Mouse (Mus musculus): ENCODE data around the gene Oas3. TPM values are rescaled to one million over a fixed set of nuclear protein-coding genes. Genes with fewer than 3 reads are reported as not detected.
"Not testable (repeated sequence)": the region's sequence is repeated elsewhere in the genome, so short reads cannot be mapped to it uniquely, and the experiment has no call there.

Oas3 gene
- polyA plus RNA-seq (2015; fragmentation: Nextera tagmentation; extraction: Ambion mirVana) = 0.81 and 1.0 TPM in 2 replicates

DNA sequence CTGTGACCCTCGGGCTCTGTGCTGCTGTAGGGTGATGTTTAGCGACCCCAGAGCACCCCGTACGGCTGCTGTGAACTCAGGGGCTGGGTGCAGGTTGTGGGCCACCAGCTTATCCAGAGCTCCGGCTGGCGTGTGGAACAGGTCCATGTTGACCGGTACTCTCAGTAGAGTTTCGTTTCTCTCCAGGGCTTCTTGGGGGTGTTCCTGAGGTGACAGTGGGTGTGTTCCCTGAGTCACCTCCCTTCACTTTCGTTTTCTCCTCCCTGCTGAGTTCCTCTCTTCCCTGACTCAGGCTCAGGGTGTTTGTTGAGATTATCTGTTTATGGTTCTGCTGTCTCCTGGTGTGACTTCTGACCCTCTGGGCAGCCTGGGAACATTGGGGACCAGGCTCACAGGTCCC is at the start of gene Oas3:
Gene Oas3 (minus strand): TSS at position 184 of the 400 bp plus-strand sequence.
- no peak within 1 kb of the TSS for H3K27ac ChIP-seq
- H3K9ac ChIP-seq = no peak within 1 kb of the TSS
- H3K27me3 ChIP-seq (replicated peaks) = no peaks in the 10 kb centered on the region
- H3K4me2 ChIP-seq = no peak within 1 kb of the TSS
- H3K36me3 ChIP-seq (replicated peaks) = no peaks in the 10 kb centered on the region
- ATAC-seq (replicated peaks) = no peak
- no peaks in the 10 kb centered on the region for H3K4me1 ChIP-seq
- H3K9me3 ChIP-seq = no peaks in the 10 kb centered on the region
- WGBS = 82% methylated on average over 9 of the region's 9 CpGs
- no peak within 1 kb of the TSS for H3K4me3 ChIP-seq

DNA sequence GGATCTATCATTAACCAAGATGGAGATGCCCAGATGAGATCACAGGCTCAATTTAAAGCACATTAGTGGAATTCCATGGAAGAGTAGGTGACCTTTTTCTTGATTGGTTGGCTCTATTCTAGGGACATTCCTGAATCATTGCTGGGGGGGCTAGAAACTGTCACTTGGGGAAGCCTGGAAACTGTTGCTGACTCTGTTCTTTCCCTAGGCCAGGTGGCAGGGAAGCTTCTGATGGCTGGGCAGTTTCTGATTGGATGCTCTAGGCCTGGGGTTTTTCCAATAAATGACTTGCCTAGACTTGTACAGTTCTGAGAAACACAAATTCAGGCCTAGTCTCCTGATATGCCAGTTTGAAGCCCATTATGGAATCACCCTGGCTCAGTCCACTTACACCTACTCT is 41.5 kb upstream of the Oas3 start:
- no peak for ATAC-seq (replicated peaks)
- Histone ChIP-seq H3K9me3 (no peaks in the 10 kb centered on the region), H3K9ac (no peak overlapping the region), H3K36me3 (replicated peaks) (no peaks in the 10 kb centered on the region), H3K4me3 (no peak overlapping the region), H3K4me1 (no peaks in the 10 kb centered on the region), H3K27me3 (replicated peaks) (no peaks in the 10 kb centered on the region), H3K4me2 (no peak overlapping the region), H3K27ac (no peak overlapping the region)

DNA sequence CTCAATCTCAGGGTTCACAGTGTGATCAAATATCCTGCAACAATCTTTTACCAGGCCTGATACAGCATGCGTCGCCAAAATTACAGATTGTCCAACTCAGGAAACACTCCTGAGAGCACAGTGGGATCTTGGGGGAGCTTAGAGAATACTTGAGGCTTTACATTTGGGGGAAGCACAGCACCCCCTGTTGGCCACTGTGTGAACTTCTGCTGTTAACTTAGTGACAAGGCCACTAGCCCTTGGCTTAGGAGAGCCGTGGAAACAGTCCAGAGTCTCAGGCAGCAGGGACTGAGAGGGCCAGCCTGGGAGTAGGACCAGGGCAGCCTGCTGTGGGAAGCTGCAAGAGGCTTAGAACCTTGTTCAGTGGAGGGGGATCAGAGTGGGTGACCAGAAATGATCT is 38.5 kb upstream of the Oas3 start:
- H3K27me3 ChIP-seq (replicated peaks) = no peaks in the 10 kb centered on the region
- H3K27ac ChIP-seq = no peak overlapping the region
- H3K9me3 ChIP-seq = no peaks in the 10 kb centered on the region
- H3K4me1 ChIP-seq = peaks cover 13% of the 10 kb centered on the region
- no peak for ATAC-seq (replicated peaks)
- 68% methylated on average over 3 of the region's 3 CpGs for WGBS
- H3K4me3 ChIP-seq = no peak overlapping the region
- H3K9ac ChIP-seq = no peak overlapping the region
- H3K4me2 ChIP-seq = no peak overlapping the region
- H3K36me3 ChIP-seq (replicated peaks) = no peaks in the 10 kb centered on the region

DNA sequence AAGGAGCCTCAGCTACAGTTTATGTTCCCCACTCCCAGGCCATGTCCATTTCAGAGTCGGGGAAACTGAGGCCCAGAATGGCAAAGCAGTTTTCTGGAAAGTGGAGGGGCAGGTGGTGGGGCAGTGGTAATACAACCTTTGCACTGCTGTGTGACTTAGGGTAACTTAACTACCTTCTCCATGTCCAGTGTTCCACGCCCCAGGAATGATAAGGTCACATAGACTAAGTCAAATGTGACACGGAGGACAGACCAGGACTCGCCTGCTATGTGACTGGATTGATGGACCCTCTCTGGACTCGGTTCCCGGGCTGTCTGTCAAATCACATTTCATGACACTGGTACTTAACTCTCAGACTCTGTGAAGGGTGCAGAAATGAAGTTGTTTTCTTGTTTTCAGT is 35.6 kb upstream of the Oas3 start:
- H3K9ac ChIP-seq = no peak overlapping the region
- peak overlapping the region; percentile 54 for H3K4me2 ChIP-seq
- no peak overlapping the region for H3K4me3 ChIP-seq
- H3K27ac ChIP-seq = no peak overlapping the region
- no peak for ATAC-seq (replicated peaks)
- 82% methylated on average over 6 of the region's 6 CpGs for WGBS
- peaks cover 13% of the 10 kb centered on the region for H3K4me1 ChIP-seq
- H3K36me3 ChIP-seq (replicated peaks) = no peaks in the 10 kb centered on the region
- H3K9me3 ChIP-seq = no peaks in the 10 kb centered on the region
- H3K27me3 ChIP-seq (replicated peaks) = no peaks in the 10 kb centered on the region

DNA sequence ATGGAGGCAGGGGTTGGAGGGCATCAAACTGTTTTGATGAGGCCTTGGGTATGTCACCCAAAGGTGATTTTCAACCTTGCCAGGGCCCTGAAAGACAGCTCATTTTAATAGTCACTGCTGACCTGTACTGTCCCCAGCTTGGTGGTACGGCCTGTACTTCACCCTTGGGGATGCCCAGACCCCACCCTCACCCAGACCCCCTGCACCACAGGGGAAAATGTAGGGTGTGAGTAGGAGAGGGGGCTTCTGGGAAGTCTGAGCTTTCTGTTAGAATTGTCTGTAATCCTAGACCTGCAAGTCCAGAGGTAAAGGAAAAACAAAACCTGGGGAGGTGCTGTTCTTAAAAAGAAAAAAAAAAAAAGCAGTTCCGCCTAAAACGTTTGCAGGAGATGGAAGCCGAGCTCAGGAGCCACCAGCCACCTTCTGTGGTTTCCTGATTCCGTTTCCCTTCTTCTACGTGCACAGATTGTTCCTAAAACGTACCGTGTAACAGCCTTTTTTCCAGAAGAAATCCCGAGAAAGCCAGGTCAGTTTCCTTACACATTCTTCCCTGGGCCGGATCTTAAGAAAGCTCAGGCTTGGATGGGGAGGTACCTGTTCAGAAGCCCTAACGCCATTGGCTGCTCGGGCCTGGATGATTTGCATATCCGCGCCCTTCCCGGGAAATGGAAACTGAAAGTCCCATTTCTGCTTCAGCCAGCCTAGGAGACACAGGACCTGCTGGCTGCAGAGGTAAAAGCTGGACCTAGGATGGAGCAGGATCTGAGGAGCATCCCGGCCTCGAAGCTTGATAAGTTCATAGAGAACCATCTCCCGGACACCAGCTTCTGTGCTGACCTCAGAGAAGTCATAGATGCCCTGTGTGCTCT is 34.7 kb upstream of the Oas3 start, which contains the start of gene Oas1c:
Gene Oas1c (minus strand): TSS at position 564 of the 869 bp plus-strand sequence.
- peak; percentile 86 for ATAC-seq (replicated peaks)
- H3K27ac ChIP-seq = peak within 1 kb of the TSS; percentile 80
- H3K9ac ChIP-seq = peak within 1 kb of the TSS; percentile 41
- H3K4me3 ChIP-seq = peak within 1 kb of the TSS; percentile 26
- no peaks in the 10 kb centered on the region for H3K9me3 ChIP-seq
- 9% methylated on average over 18 of the region's 18 CpGs for WGBS
- H3K4me2 ChIP-seq = peak within 1 kb of the TSS; percentile 54
- no peaks in the 10 kb centered on the region for H3K36me3 ChIP-seq (replicated peaks)
- no peaks in the 10 kb centered on the region for H3K27me3 ChIP-seq (replicated peaks)
- H3K4me1 ChIP-seq = peaks cover 13% of the 10 kb centered on the region

DNA sequence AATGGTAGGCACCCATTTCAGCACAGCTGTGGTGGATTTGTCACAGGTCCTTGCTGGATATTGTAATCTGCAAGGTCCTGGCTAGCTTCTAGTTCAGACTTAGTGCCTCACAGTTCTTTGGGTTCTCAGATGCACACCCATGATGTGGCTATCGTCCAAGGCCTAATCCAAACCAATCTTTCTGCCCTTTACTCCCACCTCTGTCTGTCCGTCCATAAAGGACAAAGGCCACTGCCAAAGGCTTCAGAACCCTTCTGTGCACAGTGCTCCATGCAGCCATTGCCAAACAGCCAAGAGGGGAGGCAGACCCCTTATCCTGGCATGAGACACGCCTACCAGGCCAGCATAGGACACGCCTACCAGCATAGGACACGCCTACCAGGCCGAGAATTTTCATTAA is 31.7 kb upstream of the Oas3 start:
- H3K36me3 ChIP-seq (replicated peaks) = no peaks in the 10 kb centered on the region
- H3K27ac ChIP-seq = no peak overlapping the region
- no peak overlapping the region for H3K4me3 ChIP-seq
- ATAC-seq (replicated peaks) = no peak
- H3K9ac ChIP-seq = no peak overlapping the region
- peaks cover 13% of the 10 kb centered on the region for H3K4me1 ChIP-seq
- no peaks in the 10 kb centered on the region for H3K27me3 ChIP-seq (replicated peaks)
- H3K4me2 ChIP-seq = no peak overlapping the region
- WGBS = 49% methylated on average over 6 of the region's 6 CpGs
- no peaks in the 10 kb centered on the region for H3K9me3 ChIP-seq

DNA sequence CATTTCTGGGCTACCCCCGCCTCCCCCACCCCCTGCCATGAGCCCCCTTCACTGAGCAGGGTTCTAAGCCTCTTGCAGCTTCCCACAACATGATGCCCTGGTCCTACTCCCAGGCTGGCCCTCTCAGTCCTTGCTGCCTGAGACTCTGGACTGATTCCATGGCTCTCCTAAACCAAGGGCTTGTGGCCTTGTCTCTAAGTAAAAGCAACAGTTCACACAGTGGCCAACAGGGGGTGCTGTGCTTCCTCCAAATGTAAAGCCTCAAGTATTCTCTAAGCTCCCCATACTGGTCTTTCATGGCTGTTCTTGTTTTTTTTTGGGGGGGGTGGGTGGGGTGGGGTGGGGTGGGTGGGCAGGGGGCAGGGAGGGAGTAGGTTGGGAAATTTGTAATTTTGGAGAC is 29.0 kb upstream of the Oas3 start:
- Histone ChIP-seq H3K9ac (no peak overlapping the region), H3K4me1 (0 out of 2 replicates have a peak, but pooled peaks cover under 1% of the 10 kb centered on the region), H3K27me3 (replicated peaks) (no peaks in the 10 kb centered on the region), H3K4me3 (no peak overlapping the region), H3K9me3 (no peaks in the 10 kb centered on the region), H3K4me2 (no peak overlapping the region), H3K36me3 (replicated peaks) (no peaks in the 10 kb centered on the region), H3K27ac (no peak overlapping the region)
- 86% methylated on average over 1 of the region's 1 CpGs for WGBS
- ATAC-seq (replicated peaks) = no peak

DNA sequence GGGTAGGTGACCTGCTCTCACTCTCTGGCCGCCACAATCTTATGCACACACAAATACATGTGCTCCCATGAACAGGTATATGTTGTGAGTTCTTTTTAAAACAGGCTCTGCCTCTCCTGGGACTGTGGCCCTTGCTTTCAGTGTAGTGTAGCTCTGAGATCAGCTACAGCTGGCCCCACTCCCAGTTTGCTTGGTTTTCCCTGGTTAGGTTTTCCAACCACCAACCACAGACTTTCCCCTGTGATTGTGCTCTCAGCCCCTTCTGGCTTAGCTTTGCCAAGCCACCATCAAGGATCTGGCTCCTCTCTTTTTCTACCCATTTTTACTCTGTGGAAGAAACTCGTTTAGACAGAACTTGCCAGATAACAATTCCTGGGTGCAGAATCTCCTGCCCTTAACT is 26.1 kb upstream of the Oas3 start:
- no peaks in the 10 kb centered on the region for H3K36me3 ChIP-seq (replicated peaks)
- 82% methylated on average over 2 of the region's 2 CpGs for WGBS
- no peak for ATAC-seq (replicated peaks)
- H3K4me1 ChIP-seq = no peaks in the 10 kb centered on the region
- no peak overlapping the region for H3K4me2 ChIP-seq
- H3K27ac ChIP-seq = no peak overlapping the region
- no peak overlapping the region for H3K4me3 ChIP-seq
- no peaks in the 10 kb centered on the region for H3K27me3 ChIP-seq (replicated peaks)
- H3K9ac ChIP-seq = no peak overlapping the region
- no peaks in the 10 kb centered on the region for H3K9me3 ChIP-seq

DNA sequence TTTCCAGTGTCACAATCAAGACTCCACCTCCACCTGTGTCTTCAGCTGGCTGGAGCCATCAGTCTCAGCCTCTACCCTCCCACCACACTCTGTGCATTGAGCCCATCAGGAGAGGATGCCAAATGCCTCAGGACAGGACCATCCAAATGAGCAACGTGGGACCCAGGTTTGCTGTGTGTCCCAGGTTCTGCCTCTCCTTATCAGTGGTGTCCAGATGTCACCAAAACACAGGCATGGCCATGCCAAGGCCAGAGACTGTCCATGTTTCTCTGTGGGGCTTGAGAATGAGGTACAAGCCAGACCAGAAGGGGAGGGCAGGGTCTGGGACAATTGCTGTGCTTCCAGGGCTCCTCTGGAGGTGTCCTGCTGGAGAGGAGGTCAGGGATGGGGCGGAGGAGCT is 21.5 kb upstream of the Oas3 start:
- not testable (repeated sequence) for H3K4me3 ChIP-seq; H3K4me2 ChIP-seq; H3K36me3 ChIP-seq (replicated peaks); H3K9ac ChIP-seq; H3K27me3 ChIP-seq (replicated peaks); H3K27ac ChIP-seq; ATAC-seq (replicated peaks); H3K9me3 ChIP-seq; H3K4me1 ChIP-seq
- WGBS = 64% methylated on average over 2 of the region's 2 CpGs

DNA sequence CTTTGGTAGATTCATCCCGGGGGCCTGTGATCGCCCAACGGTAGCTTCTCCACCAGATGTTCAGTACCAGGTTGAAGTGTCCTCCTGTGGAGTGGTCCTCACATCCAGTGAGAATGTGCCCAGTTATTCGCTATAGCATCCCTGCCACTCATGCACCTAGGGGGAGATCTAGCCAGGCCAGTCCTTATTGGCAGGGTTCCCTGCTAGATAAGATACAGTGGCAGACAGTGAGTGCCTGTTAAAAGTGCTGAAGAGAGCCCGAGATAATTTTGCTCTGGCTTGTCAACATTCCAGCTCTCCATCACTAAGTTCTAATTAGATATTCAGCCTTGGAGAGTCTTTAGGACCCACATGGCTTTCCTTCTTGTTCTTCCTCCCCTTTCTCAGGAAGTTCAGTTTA is 20.7 kb upstream of the Oas3 start:
- WGBS = 82% methylated on average over 5 of the region's 5 CpGs
- not testable (repeated sequence) for H3K4me2 ChIP-seq; H3K27ac ChIP-seq; H3K9ac ChIP-seq; H3K9me3 ChIP-seq; H3K36me3 ChIP-seq (replicated peaks); H3K4me3 ChIP-seq; H3K27me3 ChIP-seq (replicated peaks); H3K4me1 ChIP-seq; ATAC-seq (replicated peaks)

DNA sequence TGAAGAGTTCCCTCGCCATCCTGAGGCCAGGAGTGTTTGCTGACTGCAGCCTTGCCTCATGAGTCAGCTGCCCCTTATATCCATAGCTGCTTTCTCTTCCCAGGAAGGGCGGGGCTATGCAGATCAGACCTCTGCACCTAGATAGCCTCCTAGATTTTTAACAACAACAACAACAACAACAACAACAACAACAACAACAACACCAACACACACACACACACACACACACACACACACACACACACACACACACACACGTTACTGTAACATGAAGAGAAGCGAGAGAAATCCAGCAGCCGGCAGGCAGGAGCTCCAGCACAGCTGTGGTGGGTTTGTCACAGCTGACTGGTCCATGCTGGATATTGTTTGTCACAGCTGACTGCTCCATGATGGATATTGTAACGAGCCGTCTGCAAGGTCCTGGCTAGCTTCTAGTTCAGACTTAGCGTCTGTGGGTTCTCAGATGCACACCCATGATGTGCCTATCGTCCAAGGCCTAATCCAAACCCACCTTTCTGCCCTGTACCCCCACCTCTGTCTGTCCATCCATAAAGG is 18.1 kb upstream of the Oas3 start, which contains the start of gene Oas1e:
Gene Oas1e (minus strand): TSS at position 51 of the 555 bp plus-strand sequence.
- H3K4me2 ChIP-seq; H3K9ac ChIP-seq; H3K4me3 ChIP-seq; H3K36me3 ChIP-seq (replicated peaks); H3K27ac ChIP-seq; H3K4me1 ChIP-seq; H3K27me3 ChIP-seq (replicated peaks); ATAC-seq (replicated peaks); H3K9me3 ChIP-seq: not testable (repeated sequence)
- 65% methylated on average over 9 of the region's 9 CpGs for WGBS

DNA sequence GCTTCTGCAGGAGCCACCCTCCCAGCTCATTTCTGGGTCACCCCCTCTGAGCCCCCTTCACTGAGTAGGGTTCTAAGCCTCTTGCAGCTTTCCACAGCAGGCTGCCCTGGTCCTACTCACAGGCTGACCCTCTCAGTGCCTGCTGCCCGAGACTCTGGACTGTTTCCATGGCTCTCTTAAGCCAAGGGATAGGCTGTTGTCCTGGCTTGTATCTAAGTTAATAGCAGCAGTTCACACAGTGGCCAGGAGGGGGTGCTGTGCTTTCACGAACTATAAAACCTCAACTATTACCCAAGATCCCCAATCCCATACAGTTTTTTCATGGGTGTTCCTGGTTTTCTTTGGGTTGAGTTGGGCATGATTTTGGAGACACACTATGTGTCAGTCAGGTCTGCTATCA is 15.6 kb upstream of the Oas3 start:
- H3K4me3 ChIP-seq = no peak overlapping the region
- H3K27ac ChIP-seq = no peak overlapping the region
- no peak overlapping the region for H3K4me2 ChIP-seq
- no peaks in the 10 kb centered on the region for H3K9me3 ChIP-seq
- no peaks in the 10 kb centered on the region for H3K27me3 ChIP-seq (replicated peaks)
- WGBS = 25% methylated on average over 2 of the region's 2 CpGs
- H3K4me1 ChIP-seq = no peaks in the 10 kb centered on the region
- no peak for ATAC-seq (replicated peaks)
- H3K36me3 ChIP-seq (replicated peaks) = no peaks in the 10 kb centered on the region
- no peak overlapping the region for H3K9ac ChIP-seq

DNA sequence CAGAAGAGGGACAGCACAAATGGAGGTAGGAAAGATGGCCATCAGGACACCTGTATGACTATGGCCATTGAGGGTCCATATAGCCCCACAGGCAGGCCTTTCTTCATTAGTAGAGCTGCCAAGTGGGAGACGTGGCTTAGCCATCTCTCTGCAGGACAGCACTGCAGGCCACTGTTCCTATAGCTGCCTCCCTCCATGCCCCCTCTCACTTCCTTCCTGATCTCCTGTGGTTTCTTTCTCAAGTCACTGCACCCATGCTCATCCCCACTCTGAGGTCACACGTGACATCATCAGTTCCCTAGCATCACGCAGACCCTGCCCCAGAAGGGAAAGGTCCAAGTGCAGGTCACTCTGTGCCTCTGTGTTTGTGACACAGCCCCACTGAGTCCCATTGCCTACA is 9.6 kb upstream of the Oas3 start:
- WGBS = 60% methylated on average over 3 of the region's 3 CpGs
- no peak for ATAC-seq (replicated peaks)
- Histone ChIP-seq H3K4me2 (no peak overlapping the region), H3K9ac (no peak overlapping the region), H3K4me1 (no peaks in the 10 kb centered on the region), H3K27ac (no peak overlapping the region), H3K9me3 (no peaks in the 10 kb centered on the region), H3K27me3 (replicated peaks) (no peaks in the 10 kb centered on the region), H3K36me3 (replicated peaks) (no peaks in the 10 kb centered on the region), H3K4me3 (no peak overlapping the region)
